Mouse (Mus musculus) small intestine, adult 2 months (tissue): ENCODE data around the gene Pde3a. TPM values are rescaled to one million over a fixed set of nuclear protein-coding genes. Genes with fewer than 3 reads are reported as not detected.
"Not testable (repeated sequence)": the region's sequence is repeated elsewhere in the genome, so short reads cannot be mapped to it uniquely, and the experiment has no call there.

Experiments
- H3K27ac ChIP-seq: fragments of 200-500 bp; 2 replicates; pipeline ENCODE4 v1.5.1; 2012; ENCODE audit warnings: low read depth, low read length, control low read depth, inconsistent platforms; ENCODE audit not compliant: insufficient read depth
- H3K27me3 ChIP-seq: fragments of 200-500 bp; 2 replicates; pipeline ENCODE4 v1.6.1; 2012; ENCODE audit warnings: mild to moderate bottlenecking, moderate library complexity, low read length, inconsistent platforms; ENCODE audit not compliant: control insufficient read depth, insufficient read depth
- H3K36me3 ChIP-seq: fragments of 200-500 bp; 2 replicates; pipeline ENCODE4 v1.6.1; 2012; ENCODE audit warnings: mild to moderate bottlenecking, low read length, control low read depth, inconsistent platforms; ENCODE audit not compliant: control insufficient read depth, insufficient read depth
- H3K4me1 ChIP-seq: fragments of 200-500 bp; 2 replicates; pipeline ENCODE4 v1.6.1; 2012; ENCODE audit warnings: low read length, inconsistent platforms, mixed read lengths; ENCODE audit not compliant: control insufficient read depth, insufficient read depth, insufficient read length
- H3K4me3 ChIP-seq: fragments of 200-500 bp; 2 replicates; pipeline ENCODE4 v1.5.1; 2012; ENCODE audit warnings: low read depth, mild to moderate bottlenecking, control low read depth, inconsistent platforms, low read length, moderate library complexity
- CTCF ChIP-seq: fragments of 200-500 bp; IDR thresholded peaks from 2 replicates; pipeline ENCODE4 v1.5.1; 2012; ENCODE audit warnings: low read depth, mild to moderate bottlenecking, control low read depth, inconsistent platforms, low read length, moderate library complexity, mixed read lengths; ENCODE audit not compliant: insufficient replicate concordance, insufficient read length; ENCODE audit errors: extremely low read depth
- POLR2A ChIP-seq: fragments of 200-500 bp; IDR thresholded peaks from 2 replicates; pipeline ENCODE4 v1.6.1; 2012; ENCODE audit warnings: low read depth, mild to moderate bottlenecking, control low read depth, inconsistent platforms, low read length, moderate library complexity
- WGBS: fragments of 180-500 bp; shearing (Covaris S2); methylation state at CpG from one replicate; pipeline ENCODE4 v1.1.7; 2018; 5-methylcytosine and 5-hydroxymethylcytosine counted together
- polyA plus RNA-seq: library from polyadenylated mRNA; depleted of rRNA; stranded (reverse); fragments of >200 nt; gene quantifications from 2 replicates; pipeline ENCODE4 v1.2.3, GENCODE M21; 2012

The Pde3a gene
- polyA plus RNA-seq, 1 experiment = 7.9 TPM

GRCm38 (mm10) chr6:141322961-141323360 is 73.9 kb downstream of the Pde3a start:
- 63% methylated on average over 4 of the region's 4 CpGs for WGBS
- TF ChIP-seq CTCF = no peak
- no peak for TF ChIP-seq POLR2A
- Histone ChIP-seq H3K4me3 (no peak overlapping the region), H3K4me1 (peaks cover 3% of the 10 kb centered on the region; the same call in 1 of the 2 replicates), H3K27ac (no peak overlapping the region), H3K36me3 (no peaks in the 10 kb centered on the region), H3K27me3 (no peaks in the 10 kb centered on the region)

- 24% methylated on average over 2 of the region's 2 CpGs for WGBS
- H3K4me3 ChIP-seq, H3K4me1 ChIP-seq, H3K27me3 ChIP-seq, H3K36me3 ChIP-seq, H3K27ac ChIP-seq: not testable (repeated sequence)
Observed at GRCm38 (mm10) chr6:141327134-141327533, 78.1 kb downstream of the Pde3a start.

GRCm38 (mm10) chr6:141328071-141328470 is 79.0 kb downstream of the Pde3a start:
- H3K27me3 ChIP-seq = no peaks in the 10 kb centered on the region
- H3K4me3 ChIP-seq = no peak overlapping the region
- TF ChIP-seq CTCF = no peak
- TF ChIP-seq POLR2A = no peak
- H3K4me1 ChIP-seq = peaks cover 7% of the 10 kb centered on the region; the same call in 1 of the 2 replicates
- 31% methylated on average over 3 of the region's 3 CpGs for WGBS
- peak overlapping the region; percentile 39 for H3K27ac ChIP-seq
- H3K36me3 ChIP-seq = no peaks in the 10 kb centered on the region

- no peak for TF ChIP-seq CTCF
- TF ChIP-seq POLR2A = no peak
- no peak overlapping the region for H3K4me3 ChIP-seq
- no peaks in the 10 kb centered on the region for H3K27me3 ChIP-seq
- H3K36me3 ChIP-seq = no peaks in the 10 kb centered on the region
- peaks cover 18% of the 10 kb centered on the region; the same call in 1 of the 2 replicates for H3K4me1 ChIP-seq
- WGBS = 60% methylated on average over 2 of the region's 2 CpGs
- H3K27ac ChIP-seq = no peak overlapping the region
Observed at GRCm38 (mm10) chr6:141331464-141331863, 82.4 kb downstream of the Pde3a start.

GRCm38 (mm10) chr6:141332613-141333165 is 83.6 kb downstream of the Pde3a start:
- 77% methylated on average over 4 of the region's 4 CpGs for WGBS
- Histone ChIP-seq H3K36me3 (no peaks in the 10 kb centered on the region), H3K4me3 (no peak overlapping the region), H3K27ac (no peak overlapping the region), H3K27me3 (no peaks in the 10 kb centered on the region), H3K4me1 (peaks cover 21% of the 10 kb centered on the region; the same call in 1 of the 2 replicates)
- no peak for TF ChIP-seq POLR2A
- TF ChIP-seq CTCF = no peak

GRCm38 (mm10) chr6:141333245-141333644 is 84.2 kb downstream of the Pde3a start:
- no peak overlapping the region for H3K27ac ChIP-seq
- H3K4me3 ChIP-seq = no peak overlapping the region
- H3K4me1 ChIP-seq = peaks cover 18% of the 10 kb centered on the region; the same call in 1 of the 2 replicates
- TF ChIP-seq POLR2A = no peak
- TF ChIP-seq CTCF = no peak
- WGBS = 17% methylated on average over 3 of the region's 3 CpGs
- no peaks in the 10 kb centered on the region for H3K36me3 ChIP-seq
- no peaks in the 10 kb centered on the region for H3K27me3 ChIP-seq

GRCm38 (mm10) chr6:141335878-141336277 is 86.8 kb downstream of the Pde3a start:
- Histone ChIP-seq H3K27ac (peak overlapping the region; percentile 40; the same call in 1 of the 2 replicates), H3K36me3 (no peaks in the 10 kb centered on the region), H3K4me3 (no peak overlapping the region), H3K27me3 (no peaks in the 10 kb centered on the region), H3K4me1 (peaks cover 14% of the 10 kb centered on the region; the same call in 1 of the 2 replicates)
- TF ChIP-seq CTCF (no peak), POLR2A (no peak)
- WGBS = 33% methylated on average over 1 of the region's 1 CpGs
